Mouse (Mus musculus) MEL (cell line): ENCODE results near the gene Asprv1. TPM values are rescaled to one million over a fixed set of nuclear protein-coding genes. Genes with fewer than 3 reads are reported as not detected.

Source experiments
- DNase-seq: peaks from one replicate; pipeline ENCODE4 v3.0.0; 2011; ENCODE audit warnings: low read depth, low spot score
- H3K27ac ChIP-seq: 2 replicates; pipeline ENCODE4 v1.5.1; 2012; ENCODE audit warnings: low read depth, mild to moderate bottlenecking, control low read depth, low read length, moderate library complexity; ENCODE audit not compliant: control insufficient read depth
- H3K27me3 ChIP-seq, 2 experiments: fragments of 150-350 bp in 1 of 2; sonication (generic) in 1 of 2; 2 replicates each; pipeline ENCODE4 v1.6.1; 2012; ENCODE audit warnings: low read length in 2 of 2, mild to moderate bottlenecking in 2 of 2, improper control_type of control experiment in 1 of 2, moderate library complexity in 1 of 2; ENCODE audit not compliant: insufficient read depth in 2 of 2, control insufficient read depth in 1 of 2
- H3K36me3 ChIP-seq, 2 experiments: 2 replicates each; pipeline ENCODE4 v1.6.1; 2012 to 2014; ENCODE audit warnings: low read length in 2 of 2, improper control_type of control experiment in 1 of 2, inconsistent platforms in 1 of 2, mild to moderate bottlenecking in 1 of 2; ENCODE audit not compliant: insufficient read depth in 2 of 2, control insufficient read depth in 1 of 2
- H3K4me1 ChIP-seq, 2 experiments: fragments of 150-350 bp in 1 of 2; sonication (generic) in 1 of 2; 2 replicates each; pipeline ENCODE4 v1.6.1; 2012; ENCODE audit warnings: low read length in 2 of 2, improper control_type of control experiment in 1 of 2, mild to moderate bottlenecking in 1 of 2; ENCODE audit not compliant: insufficient read depth in 2 of 2, control insufficient read depth in 1 of 2
- H3K4me3 ChIP-seq, 2 experiments: fragments of 150-350 bp in 1 of 2; sonication (generic) in 1 of 2; 2 replicates each; pipeline ENCODE4 v1.5.1; 2012; ENCODE audit warnings: low read depth in 2 of 2, low read length in 2 of 2, mild to moderate bottlenecking in 2 of 2, moderate library complexity in 2 of 2, control low read depth in 1 of 2, improper control_type of control experiment in 1 of 2; ENCODE audit not compliant: control insufficient read depth in 1 of 2, insufficient read depth in 1 of 2
- H3K79me2 ChIP-seq: 2 replicates; pipeline ENCODE4 v1.6.1; 2012; ENCODE audit warnings: mild to moderate bottlenecking, low read length, moderate library complexity; ENCODE audit not compliant: control insufficient read depth, poor library complexity, insufficient read depth
- H3K9ac ChIP-seq: 2 replicates; pipeline ENCODE4 v1.6.1; 2012; ENCODE audit warnings: low read depth, mild to moderate bottlenecking, control low read depth, low read length, moderate library complexity; ENCODE audit not compliant: control insufficient read depth, poor library complexity, severe bottlenecking
- H3K9me3 ChIP-seq: fragments of 150-350 bp; sonication (generic); replicated peaks from 2 replicates; pipeline ENCODE4 v1.6.1; 2012; ENCODE audit warnings: mild to moderate bottlenecking, low read length, improper control_type of control experiment, moderate library complexity; ENCODE audit not compliant: insufficient read depth
- BHLHE40 ChIP-seq: IDR thresholded peaks from 2 replicates; pipeline ENCODE4 v1.6.1; 2012; ENCODE audit warnings: low read depth, mild to moderate bottlenecking, inconsistent platforms, low read length, improper control_type of control experiment, borderline replicate concordance
- CHD2 ChIP-seq: IDR thresholded peaks from 2 replicates; pipeline ENCODE4 v1.6.1; 2011; ENCODE audit warnings: low read length, improper control_type of control experiment
- CTCF ChIP-seq, 3 experiments: IDR thresholded peaks in 2 of 3; conservative IDR thresholded peaks in 1 of 3; 2 replicates each; pipeline ENCODE4 v1.5.1; 2011 to 2012; ENCODE audit warnings: low read length in 3 of 3, low read depth in 2 of 3, mild to moderate bottlenecking in 2 of 3, improper control_type of control experiment in 1 of 3, inconsistent platforms in 1 of 3, mixed read lengths in 1 of 3, moderate library complexity in 1 of 3; ENCODE audit not compliant: control insufficient read depth in 1 of 3, insufficient read depth in 1 of 3, poor library complexity in 1 of 3, severe bottlenecking in 1 of 3
- E2F4 ChIP-seq: IDR thresholded peaks from 2 replicates; pipeline ENCODE4 v1.6.1; 2011; ENCODE audit warnings: low read depth, low read length, improper control_type of control experiment, borderline replicate concordance
- ELF1 ChIP-seq: IDR thresholded peaks from 2 replicates; pipeline ENCODE4 v1.6.1; 2014; ENCODE audit warnings: low read depth, mild to moderate bottlenecking, inconsistent platforms, low read length, improper control_type of control experiment, moderate library complexity
- EP300 ChIP-seq, 2 experiments: IDR thresholded peaks; 2 replicates each; pipeline ENCODE4 v1.6.1; 2011; ENCODE audit warnings: improper control_type of control experiment in 2 of 2, low read length in 2 of 2, low read depth in 1 of 2, mild to moderate bottlenecking in 1 of 2
- GABPA ChIP-seq: IDR thresholded peaks from 2 replicates; pipeline ENCODE4 v1.6.1; 2012; ENCODE audit warnings: low read depth, mild to moderate bottlenecking, inconsistent platforms, low read length, improper control_type of control experiment, moderate library complexity
- GATA1 ChIP-seq: IDR thresholded peaks from 2 replicates; pipeline ENCODE4 v1.6.1; 2011; ENCODE audit warnings: low read depth, low read length, improper control_type of control experiment
- HCFC1 ChIP-seq: IDR thresholded peaks from 2 replicates; pipeline ENCODE4 v1.6.1; 2012; ENCODE audit warnings: low read depth, mild to moderate bottlenecking, inconsistent platforms, low read length, improper control_type of control experiment, moderate library complexity
- KAT2A ChIP-seq: conservative IDR thresholded peaks from 2 replicates; pipeline ENCODE4 v1.6.1; 2012; ENCODE audit warnings: low read depth, low read length, improper control_type of control experiment, inconsistent platforms
- MAX ChIP-seq: IDR thresholded peaks from 2 replicates; pipeline ENCODE4 v1.6.1; 2011; ENCODE audit warnings: low read length, improper control_type of control experiment
- MAZ ChIP-seq: IDR thresholded peaks from 2 replicates; pipeline ENCODE4 v1.6.1; 2012; ENCODE audit warnings: low read depth, mild to moderate bottlenecking, inconsistent platforms, low read length, improper control_type of control experiment
- MEF2A ChIP-seq: IDR thresholded peaks from 2 replicates; pipeline ENCODE4 v1.6.1; 2014; ENCODE audit warnings: low read depth, mild to moderate bottlenecking, inconsistent platforms, low read length, improper control_type of control experiment; ENCODE audit not compliant: poor library complexity, insufficient replicate concordance, severe bottlenecking; ENCODE audit errors: extremely low read depth
- MXI1 ChIP-seq: IDR thresholded peaks from 2 replicates; pipeline ENCODE4 v1.6.1; 2011; ENCODE audit warnings: mild to moderate bottlenecking, low read depth, low read length, improper control_type of control experiment
- MYC ChIP-seq: IDR thresholded peaks from 2 replicates; pipeline ENCODE4 v1.6.1; 2011; ENCODE audit warnings: low read depth, mild to moderate bottlenecking, low read length, improper control_type of control experiment, moderate library complexity
- NELFE ChIP-seq: IDR thresholded peaks from 2 replicates; pipeline ENCODE4 v1.6.1; 2011; ENCODE audit warnings: low read depth, low read length, improper control_type of control experiment
- POLR2A ChIP-seq, 2 experiments: IDR thresholded peaks; 2 replicates each; pipeline ENCODE4 v1.6.1; 2011 to 2012; ENCODE audit warnings: low read length in 2 of 2, mild to moderate bottlenecking in 2 of 2, control low read depth in 1 of 2, improper control_type of control experiment in 1 of 2, low read depth in 1 of 2, moderate library complexity in 1 of 2; ENCODE audit not compliant: control insufficient read depth in 1 of 2, insufficient read depth in 1 of 2, poor library complexity in 1 of 2
- POLR2AphosphoS2 ChIP-seq: IDR thresholded peaks from 2 replicates; pipeline ENCODE4 v1.6.1; 2011; ENCODE audit warnings: low read length, improper control_type of control experiment
- POLR2AphosphoS5 ChIP-seq: IDR thresholded peaks from 2 replicates; pipeline ENCODE4 v1.6.1; 2012; ENCODE audit warnings: low read depth, borderline replicate concordance, mild to moderate bottlenecking, inconsistent platforms, low read length, moderate library complexity, mixed read lengths
- RCOR1 ChIP-seq: IDR thresholded peaks from 2 replicates; pipeline ENCODE4 v1.6.1; 2012; ENCODE audit warnings: low read depth, mild to moderate bottlenecking, inconsistent platforms, low read length, improper control_type of control experiment
- SMC3 ChIP-seq: IDR thresholded peaks from 2 replicates; pipeline ENCODE4 v1.6.1; 2011; ENCODE audit warnings: low read depth, low read length, improper control_type of control experiment
- TAL1 ChIP-seq: IDR thresholded peaks from 2 replicates; pipeline ENCODE4 v1.6.1; 2012; ENCODE audit warnings: mild to moderate bottlenecking, inconsistent platforms, low read length, moderate library complexity, mixed read lengths
- TBP ChIP-seq: IDR thresholded peaks from 2 replicates; pipeline ENCODE4 v1.8.0; 2011; ENCODE audit warnings: low read depth, low read length, improper control_type of control experiment
- TCF12 ChIP-seq: IDR thresholded peaks from 2 replicates; pipeline ENCODE4 v1.6.1; 2014; ENCODE audit warnings: low read depth, mild to moderate bottlenecking, inconsistent platforms, low read length, improper control_type of control experiment, moderate library complexity
- UBTF ChIP-seq: IDR thresholded peaks from 2 replicates; pipeline ENCODE4 v1.6.1; 2012; ENCODE audit warnings: low read depth, mild to moderate bottlenecking, inconsistent platforms, low read length, improper control_type of control experiment, moderate library complexity, borderline replicate concordance; ENCODE audit not compliant: insufficient read depth
- USF1 ChIP-seq: IDR thresholded peaks from 2 replicates; pipeline ENCODE4 v1.6.1; 2014; ENCODE audit warnings: low read depth, mild to moderate bottlenecking, inconsistent platforms, low read length, improper control_type of control experiment, moderate library complexity
- USF2 ChIP-seq, 2 experiments: IDR thresholded peaks; 2 replicates each; pipeline ENCODE4 v1.6.1; 2011 to 2012; ENCODE audit warnings: improper control_type of control experiment in 2 of 2, low read length in 2 of 2, borderline replicate concordance in 1 of 2, inconsistent platforms in 1 of 2, low read depth in 1 of 2, mild to moderate bottlenecking in 1 of 2; ENCODE audit not compliant: insufficient read depth in 1 of 2
- ZC3H11A ChIP-seq: IDR thresholded peaks from 2 replicates; pipeline ENCODE4 v1.6.1; 2012; ENCODE audit warnings: low read depth, mild to moderate bottlenecking, inconsistent platforms, low read length, improper control_type of control experiment
- ZMIZ1 ChIP-seq: IDR thresholded peaks from 2 replicates; pipeline ENCODE4 v1.6.1; 2012; ENCODE audit warnings: low read depth, mild to moderate bottlenecking, inconsistent platforms, low read length, improper control_type of control experiment, moderate library complexity
- ZNF384 ChIP-seq: IDR thresholded peaks from 2 replicates; pipeline ENCODE4 v1.6.1; 2012; ENCODE audit warnings: low read depth, mild to moderate bottlenecking, inconsistent platforms, low read length, improper control_type of control experiment
- polyA plus RNA-seq, 2 experiments: library from polyadenylated mRNA; stranded (reverse) in 1 of 2; unstranded in 1 of 2; fragments of >175 nt in 1 of 2; fragments of >200 nt in 1 of 2; gene quantifications; 2 replicates each; pipeline versions ENCODE4 v1.2.1 to v1.2.4; 2012; ENCODE audit warnings: low replicate concordance in 2 of 2, low read depth in 1 of 2; ENCODE audit not compliant: insufficient read length in 2 of 2, insufficient read depth in 1 of 2, missing spikeins in 1 of 2
- total RNA-seq: library from RNA; depleted of rRNA; stranded (reverse); fragments of 300-350 nt; gene quantifications from 2 replicates; pipeline ENCODE4 v1.2.3, GENCODE M21; 2012

The Asprv1 gene
- total and polyA plus RNA-seq, 3 experiments = not detected

- TF ChIP-seq CHD2 (no peak), MYC (no peak)
Observed at GRCm38 (mm10) chr6:86599951-86600414, 28.0 kb upstream of the Asprv1 start (continued).

DNA sequence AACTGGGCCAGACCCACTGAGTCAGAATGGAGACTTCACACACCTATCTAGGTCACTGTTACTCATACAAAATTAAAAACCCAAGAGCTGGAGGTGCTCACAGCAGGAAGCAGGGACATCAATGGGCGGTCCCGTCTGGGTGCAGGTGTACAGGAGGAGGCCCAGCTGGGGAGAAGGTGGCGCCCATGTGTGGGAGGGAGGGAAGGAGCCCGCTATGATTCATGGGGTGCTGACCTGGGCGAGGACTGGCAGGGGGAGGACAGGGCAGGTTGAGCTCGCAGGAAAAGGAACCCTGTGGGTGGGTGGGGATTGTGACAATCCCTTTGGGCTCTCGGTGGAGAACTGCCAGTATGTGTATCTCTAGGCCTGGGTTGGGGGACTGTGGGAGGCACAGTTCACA, 22.7 kb upstream of the Asprv1 start:
- H3K36me3 ChIP-seq = peaks cover 0 to 4% of the 10 kb centered on the region in 2 experiments; a peak in 2 of 4 replicates
- H3K79me2 ChIP-seq = no peaks in the 10 kb centered on the region
- no peak overlapping the region for H3K27ac ChIP-seq
- no peak overlapping the region for H3K9ac ChIP-seq
- DNase-seq = no peak
- no peak overlapping the region for H3K4me3 ChIP-seq
- no peak for TF ChIP-seq POLR2AphosphoS2
- TF ChIP-seq HCFC1 = no peak
- no peak for TF ChIP-seq MAX
- no peak for TF ChIP-seq MYC
- no peak for TF ChIP-seq KAT2A
- no peak for TF ChIP-seq MEF2A
- TF ChIP-seq EP300 (IDR thresholded peaks at IDR 0.05; ENCODE audit: low read depth in 1 of 2, low read length in 2 of 2) = no peak
- TF ChIP-seq MXI1 = no peak
- no peak for TF ChIP-seq E2F4
- no peak for TF ChIP-seq GABPA
- no peak for TF ChIP-seq USF2 (IDR thresholded peaks at IDR 0.05; ENCODE audit: borderline replicate concordance in 1 of 2, insufficient read depth in 1 of 2, low read depth in 1 of 2, low read length in 2 of 2)
- no peak for TF ChIP-seq POLR2AphosphoS5
- TF ChIP-seq ZNF384 = no peak
- TF ChIP-seq MAZ = no peak
- TF ChIP-seq POLR2A (IDR thresholded peaks at IDR 0.05; ENCODE audit: control insufficient read depth in 1 of 2, insufficient read depth in 1 of 2, low read depth in 1 of 2, low read length in 2 of 2, poor library complexity in 1 of 2) = no peak
- no peak for TF ChIP-seq CTCF (IDR thresholded peaks at IDR 0.05 in 2 of 3, conservative IDR thresholded peaks at IDR 0.05 in 1 of 3; ENCODE audit: control insufficient read depth in 1 of 3, insufficient read depth in 1 of 3, low read depth in 2 of 3, low read length in 3 of 3, poor library complexity in 1 of 3, severe bottlenecking in 1 of 3)
- no peak for TF ChIP-seq USF1
- no peak for TF ChIP-seq BHLHE40
- TF ChIP-seq CHD2 = no peak
- H3K4me1 ChIP-seq = peaks cover 4 to 13% of the 10 kb centered on the region in 2 experiments; a peak in 3 of 4 replicates
- no peaks in the 10 kb centered on the region for H3K27me3 ChIP-seq
- no peaks in the 10 kb centered on the region for H3K9me3 ChIP-seq

DNA sequence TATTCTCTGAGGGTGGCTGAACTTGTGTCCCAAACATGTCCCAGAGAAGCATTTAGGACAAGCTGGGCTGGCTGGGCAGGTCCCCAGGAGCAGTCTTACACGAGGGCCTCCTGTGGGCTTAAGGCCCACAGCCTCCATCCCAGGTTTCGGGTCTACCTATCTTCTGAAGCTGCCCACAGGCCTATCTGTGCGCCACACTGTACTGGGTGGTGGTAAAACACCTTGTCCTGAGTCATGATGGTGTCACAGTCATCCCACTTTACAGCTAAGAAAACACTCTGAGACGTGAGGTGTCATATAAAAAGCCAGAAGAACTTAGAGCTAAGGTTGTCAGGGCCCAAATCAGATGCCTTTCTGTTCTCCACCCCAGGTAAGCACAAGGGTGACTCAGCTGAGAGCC, 21.7 kb upstream of the Asprv1 start:
- H3K9me3 ChIP-seq = no peaks in the 10 kb centered on the region
- peaks cover 4 to 9% of the 10 kb centered on the region in 2 experiments; a peak in 3 of 4 replicates for H3K4me1 ChIP-seq
- H3K79me2 ChIP-seq = no peaks in the 10 kb centered on the region
- no peak overlapping the region for H3K27ac ChIP-seq
- no peak for DNase-seq
- no peak overlapping the region for H3K9ac ChIP-seq
- no peaks in the 10 kb centered on the region for H3K36me3 ChIP-seq
- H3K4me3 ChIP-seq = no peak overlapping the region
- no peaks in the 10 kb centered on the region for H3K27me3 ChIP-seq
- TF ChIP-seq CHD2 (no peak), BHLHE40 (no peak), GATA1 (no peak), TCF12 (no peak), ZMIZ1 (no peak), NELFE (no peak), ZC3H11A (no peak), ELF1 (no peak), POLR2AphosphoS5 (no peak), POLR2A (IDR thresholded peaks at IDR 0.05; ENCODE audit: control insufficient read depth in 1 of 2, insufficient read depth in 1 of 2, low read depth in 1 of 2, low read length in 2 of 2, poor library complexity in 1 of 2) (no peak), TAL1 (no peak), RCOR1 (no peak), TBP (no peak), UBTF (no peak), SMC3 (no peak), POLR2AphosphoS2 (no peak)
